Mouse (Mus musculus) heart, postnatal 10 days (tissue): ENCODE measurements around the gene Unc13c. TPM values are rescaled to one million over a fixed set of nuclear protein-coding genes. Genes with fewer than 3 reads are reported as not detected.

Experiments used
- DNase-seq, 2 experiments: peaks; one replicate each; pipeline ENCODE4 v3.0.0; 2021
- intact Hi-C: fragments of 180-260 bp; cut with DNase I; formaldehyde crosslinking; loops from one replicate; pipeline ENCODE4 v1.15.1; 2025
- total RNA-seq, 2 experiments: library from RNA; stranded (reverse); gene quantifications; 2 replicates each; pipeline ENCODE4 v1.2.3; 2021

Unc13c gene
- total RNA-seq: 1 to 10 TPM; 1.0 to 1.1 TPM

GRCm38 (mm10) chr9:73968641-73969121 is at the start of gene Unc13c:
Unc13c (minus strand) TSS chr9:73968966.
- peak; percentile 15 to 42 for DNase-seq

GRCm38 (mm10) chr9:74007976-74008686 is 39.4 kb upstream of the Unc13c start:
- intact Hi-C loops: no loop called here
- peak; percentile 10 to 13 for DNase-seq

More at GRCm38 (mm10) chr9:73968641-73969121, at the start of gene Unc13c:
- intact Hi-C loops: no loop called here

GRCm38 (mm10) chr9:74002388-74002990 is 33.7 kb upstream of the Unc13c start:
- DNase-seq: peak in 1 of 2 experiments; percentile 6
- intact Hi-C loops: no loop called here

- intact Hi-C loops: no loop called here
- DNase-seq: no peak
Measured at GRCm38 (mm10) chr9:73988096-73988495, 19.3 kb upstream of the Unc13c start.

- DNase-seq: no peak
- intact Hi-C loops: no loop called here
Measured at GRCm38 (mm10) chr9:73987236-73987635, 18.5 kb upstream of the Unc13c start.

- intact Hi-C loops: loop anchor here (1.0 to 2.0 kb wide), 2 partner anchors 426 to 819 kb away; no protein-coding TSS in a partner anchor
- peak; percentile 75 to 86 for DNase-seq
Measured at GRCm38 (mm10) chr9:73982597-73983344, 14.0 kb upstream of the Unc13c start.

GRCm38 (mm10) chr9:73972327-73972988 is 3.7 kb upstream of the Unc13c start:
- intact Hi-C loops: no loop called here
- DNase-seq: no peak

GRCm38 (mm10) chr9:73970717-73971116 is 2.0 kb upstream of the Unc13c start:
- intact Hi-C loops: no loop called here

GRCm38 (mm10) chr9:73965322-73965915 is 3.3 kb downstream of the Unc13c start:
- intact Hi-C loops: no loop called here
- DNase-seq: peak; percentile 14 to 43

More at GRCm38 (mm10) chr9:73970717-73971116, 2.0 kb upstream of the Unc13c start:
- DNase-seq: no peak

- intact Hi-C loops: no loop called here
- no peak for DNase-seq
Measured at GRCm38 (mm10) chr9:73962471-73962870, 6.3 kb downstream of the Unc13c start.

- intact Hi-C loops: no loop called here
- no peak for DNase-seq
Measured at GRCm38 (mm10) chr9:73952331-73952730, 16.4 kb downstream of the Unc13c start.

- intact Hi-C loops: no loop called here
Measured at GRCm38 (mm10) chr9:73951586-73951985, 17.2 kb downstream of the Unc13c start.

GRCm38 (mm10) chr9:73934844-73935243 is 33.9 kb downstream of the Unc13c start:
- intact Hi-C loops: no loop called here
- peak; percentile 21 to 23 for DNase-seq

More at GRCm38 (mm10) chr9:73951586-73951985, 17.2 kb downstream of the Unc13c start:
- no peak for DNase-seq

- intact Hi-C loops: no loop called here
- no peak for DNase-seq
Measured at GRCm38 (mm10) chr9:73931988-73932387, 36.8 kb downstream of the Unc13c start.

GRCm38 (mm10) chr9:73927276-73927675 is 41.5 kb downstream of the Unc13c start:
- no peak for DNase-seq
- intact Hi-C loops: no loop called here

- intact Hi-C loops: no loop called here
- peak in 1 of 2 experiments; percentile 4 for DNase-seq
Measured at GRCm38 (mm10) chr9:73922449-73923115, 46.2 kb downstream of the Unc13c start.

GRCm38 (mm10) chr9:73905959-73906358 is 62.8 kb downstream of the Unc13c start:
- no peak for DNase-seq
- intact Hi-C loops: no loop called here

GRCm38 (mm10) chr9:73898516-73898915 is 70.2 kb downstream of the Unc13c start:
- intact Hi-C loops: no loop called here
- DNase-seq: no peak

GRCm38 (mm10) chr9:73896210-73896609 is 72.6 kb downstream of the Unc13c start:
- DNase-seq: no peak
- intact Hi-C loops: no loop called here

GRCm38 (mm10) chr9:73883587-73883986 is 85.2 kb downstream of the Unc13c start:
- intact Hi-C loops: no loop called here

More at GRCm38 (mm10) chr9:73883587-73883986, 85.2 kb downstream of the Unc13c start:
- no peak for DNase-seq
